Mouse (Mus musculus) Muller cell, postnatal 12 days (primary cell): ENCODE data around the gene Rbm45.
A peak's percentile ranks its signal among the peaks of the same experiment; 100 is the strongest.

Experiments
- DNase-seq: peaks from one replicate; pipeline ENCODE4 v3.0.0-alpha.2; 2015; ENCODE audit errors: inconsistent ontology term

The Rbm45 gene

GRCm38 (mm10) chr2:76378646-76379045 is 8.9 kb downstream of the Rbm45 start:
- DNase-seq: no peak

DNA sequence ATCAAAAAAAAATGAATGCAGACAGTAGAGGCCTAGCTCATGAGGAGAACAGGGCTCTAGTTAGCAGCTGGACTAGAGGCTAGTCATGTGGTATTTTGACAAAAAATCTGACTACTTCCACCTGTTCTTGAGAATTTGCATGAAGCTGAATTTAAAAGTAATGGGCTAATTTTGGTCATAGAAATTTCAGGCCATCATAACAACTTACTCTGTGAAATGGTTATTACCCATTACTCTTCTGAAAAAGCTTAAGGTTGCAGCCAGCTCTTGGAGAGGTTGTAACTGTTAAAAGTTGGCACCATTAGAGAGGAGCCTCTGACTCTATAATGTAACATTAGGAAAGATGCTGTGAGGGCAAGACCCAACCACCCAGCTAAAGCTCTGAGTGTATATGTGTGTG is 16.7 kb downstream of the Rbm45 start:
- no peak for DNase-seq

- DNase-seq: no peak
Measured at GRCm38 (mm10) chr2:76400178-76400577, 30.4 kb downstream of the Rbm45 start.

DNA sequence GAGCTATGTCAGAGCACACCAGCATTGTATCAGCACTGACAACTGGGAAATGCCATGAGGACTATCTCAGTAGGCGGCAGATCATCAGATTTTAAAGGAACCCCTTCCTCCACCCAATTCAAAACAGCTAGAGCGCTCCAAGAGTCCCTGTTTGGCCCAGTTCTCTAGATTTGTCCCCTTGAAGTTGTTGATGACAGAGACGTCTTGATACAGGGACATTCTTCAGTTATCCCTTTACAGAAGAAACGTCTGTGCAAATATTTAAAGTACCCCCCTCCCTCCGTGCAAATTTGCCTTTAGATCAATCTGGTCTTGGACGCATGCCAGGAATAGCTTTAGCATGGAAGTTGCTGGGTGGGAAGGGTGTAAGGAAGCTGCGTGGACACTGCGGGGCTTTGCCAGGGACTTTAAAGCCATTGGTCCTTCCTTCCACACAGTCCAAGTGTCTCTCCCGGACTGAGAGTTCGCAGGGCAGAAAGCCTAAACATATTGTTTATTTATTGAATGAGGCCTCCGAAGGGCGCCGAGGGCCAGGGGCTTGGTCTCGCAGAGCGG is 35.9 kb downstream of the Rbm45 start:
- DNase-seq: no peak

DNA sequence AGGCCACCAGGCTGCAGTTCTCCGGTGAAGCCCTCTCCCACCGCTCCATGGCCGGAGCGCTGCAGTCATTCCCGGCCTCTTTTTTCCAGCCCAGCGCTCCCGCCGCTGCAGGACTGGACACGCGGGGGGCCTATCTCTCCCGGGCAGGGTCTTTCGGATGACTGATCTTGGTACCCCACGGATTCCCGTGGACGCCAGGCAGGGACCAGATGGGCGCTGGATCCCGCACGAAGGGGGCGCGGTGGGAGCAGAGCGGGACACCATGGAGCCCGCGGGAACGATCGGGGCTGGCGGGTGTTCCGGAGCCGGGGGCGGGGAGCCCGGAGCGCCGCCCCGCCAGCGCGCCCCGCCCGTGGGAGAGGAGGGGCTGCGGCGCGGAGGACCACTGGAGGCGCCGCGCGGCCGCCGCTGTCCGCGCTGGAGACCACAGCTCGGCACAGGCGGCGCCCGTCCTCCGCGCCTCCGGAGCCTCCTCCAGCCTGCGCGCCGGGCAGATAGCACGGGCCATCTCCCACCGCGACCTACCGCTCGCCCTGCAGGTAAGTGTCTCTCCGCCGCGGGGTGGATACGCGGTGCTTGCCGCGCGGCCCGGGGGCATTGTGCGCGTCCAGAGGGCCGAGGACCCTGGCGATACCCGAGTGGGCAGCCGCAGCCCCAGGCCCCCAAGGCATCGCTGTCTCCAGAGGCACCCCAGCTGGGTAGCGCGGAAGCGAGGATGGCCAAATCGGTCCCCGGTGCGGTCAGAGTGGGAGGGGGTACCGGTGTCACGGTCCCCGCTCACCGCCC is 36.6 kb downstream of the Rbm45 start, which contains the start of gene Osbpl6:
TSS of gene Osbpl6 (plus strand) at position 358 of the 786 bp plus-strand sequence.
- peak; percentile 92 for DNase-seq

DNA sequence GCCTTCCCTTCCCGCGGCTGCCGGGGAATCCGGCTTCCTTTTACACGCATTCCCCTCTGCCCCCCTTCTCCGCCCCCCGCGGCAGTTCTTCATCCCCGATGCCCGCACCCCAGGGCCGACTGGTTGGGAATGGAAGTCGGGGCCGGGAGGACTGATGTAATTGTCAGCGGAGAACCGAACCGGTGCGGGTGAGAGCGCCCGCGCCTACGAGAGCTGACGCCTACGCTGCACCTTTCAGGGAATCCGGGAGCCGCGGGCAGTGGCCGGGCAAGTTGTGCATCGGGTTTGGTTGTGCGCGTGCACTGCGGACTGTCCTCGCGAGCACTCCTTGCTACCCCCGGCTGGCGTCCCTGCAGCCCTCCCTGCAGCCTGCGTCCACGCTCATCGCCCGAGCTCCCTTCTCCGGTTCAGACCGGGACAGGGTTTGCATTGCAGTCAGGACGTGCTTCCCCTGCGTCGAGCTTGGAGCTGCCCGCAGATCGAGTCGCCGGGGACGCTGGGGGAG is 37.2 kb downstream of the Rbm45 start:
- DNase-seq: peak; percentile 80

GRCm38 (mm10) chr2:76409526-76409925 is 39.7 kb downstream of the Rbm45 start:
- no peak for DNase-seq

DNA sequence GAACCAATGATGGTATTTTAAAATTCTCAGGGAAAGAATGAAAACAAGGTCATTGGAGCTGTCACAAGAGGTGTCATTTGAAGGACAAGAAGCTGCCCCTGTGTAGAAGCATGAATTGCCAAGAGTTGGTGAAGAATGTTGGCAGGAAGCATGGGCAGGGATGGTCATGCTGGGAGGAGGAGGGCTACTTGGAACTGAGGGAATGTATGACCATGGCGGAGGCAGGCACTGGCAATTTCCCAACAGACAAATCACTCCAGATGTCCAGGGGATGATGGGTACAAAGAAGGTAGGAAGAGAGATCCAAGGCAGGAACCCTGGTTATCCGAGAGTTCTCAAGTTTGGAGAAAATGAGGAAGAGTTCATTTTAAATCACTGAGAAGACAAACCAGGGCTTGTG is 40.2 kb downstream of the Rbm45 start:
- peak; percentile 63 for DNase-seq

GRCm38 (mm10) chr2:76412924-76413323 is 43.1 kb downstream of the Rbm45 start:
- no peak for DNase-seq

GRCm38 (mm10) chr2:76417446-76418141 is 47.8 kb downstream of the Rbm45 start:
- DNase-seq: no peak

DNA sequence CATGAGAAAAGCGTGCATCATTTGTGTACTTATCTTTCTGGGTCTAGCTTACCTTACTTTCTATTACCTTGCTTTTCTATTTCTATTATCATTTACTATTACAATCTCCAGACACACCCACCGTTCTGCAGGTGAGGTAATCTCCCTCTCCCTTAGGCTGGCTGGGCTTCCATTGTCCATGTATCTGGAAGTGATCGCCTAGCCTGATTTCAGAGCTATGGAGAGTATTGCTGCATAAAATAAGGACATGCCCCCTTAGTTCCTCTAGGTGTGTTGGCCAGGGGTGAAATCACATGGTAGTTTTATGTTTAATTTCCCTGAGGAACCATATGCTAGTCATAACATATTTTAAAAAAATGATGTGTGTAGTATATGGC is 48.3 kb downstream of the Rbm45 start:
- no peak for DNase-seq

GRCm38 (mm10) chr2:76421411-76421924 is 51.7 kb downstream of the Rbm45 start:
- no peak for DNase-seq

- no peak for DNase-seq
Measured at GRCm38 (mm10) chr2:76426816-76427215, 57.0 kb downstream of the Rbm45 start.

GRCm38 (mm10) chr2:76429318-76429717 is 59.5 kb downstream of the Rbm45 start:
- peak; percentile 34 for DNase-seq

GRCm38 (mm10) chr2:76429855-76430254 is 60.1 kb downstream of the Rbm45 start:
- no peak for DNase-seq

- no peak for DNase-seq
Measured at GRCm38 (mm10) chr2:76430539-76430938, 60.8 kb downstream of the Rbm45 start.
